Mouse (Mus musculus) embryonic fibroblast, embryonic 13.5 days (primary cell): ENCODE measurements at regions not wholly inside any gene's neighbourhood (a gene's known extent, or its start where the extent isn't known, plus 50 kb on each side); places are given as distances from the start of the nearest gene placed in this dataset.

Experiments used
- CTCF ChIP-seq: IDR thresholded peaks from 2 replicates; pipeline ENCODE4 v1.5.1; 2011; ENCODE audit warnings: mild to moderate bottlenecking, control low read depth, low read length, moderate library complexity, borderline replicate concordance; ENCODE audit not compliant: insufficient read depth
- POLR2A ChIP-seq: IDR thresholded peaks from 2 replicates; pipeline ENCODE4 v1.6.1; 2011; ENCODE audit warnings: low read depth, mild to moderate bottlenecking, control low read depth, low read length, moderate library complexity

DNA sequence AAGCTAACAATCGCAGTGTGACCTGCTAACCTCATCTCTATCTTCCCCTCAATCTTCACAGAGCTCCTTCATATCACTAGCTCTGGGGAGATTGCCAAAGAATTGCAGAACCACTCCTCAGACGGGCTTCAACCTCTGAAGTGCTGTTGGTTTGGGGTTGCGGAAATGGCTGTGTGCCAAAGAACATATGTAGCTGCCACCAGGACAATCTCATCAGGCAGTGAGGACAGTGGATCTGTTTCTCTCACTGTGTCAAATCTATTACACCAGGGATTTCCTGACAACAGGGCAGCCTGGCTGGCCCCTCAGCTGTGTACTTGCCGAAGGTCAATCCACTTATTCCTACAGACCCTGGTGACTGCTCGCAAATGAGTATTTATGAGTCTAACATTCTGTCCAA is 115.0 kb upstream of the Nudt7 start:
- TF ChIP-seq CTCF (no peak), POLR2A (no peak)
